Mouse (Mus musculus) erythroblast, embryonic 14.5 days (primary cell): ENCODE data around the gene Hspe1.

Source experiments
- GATA1 ChIP-seq: IDR thresholded peaks from 2 replicates; pipeline ENCODE4 v1.6.1; 2012; ENCODE audit warnings: low read length, inconsistent platforms, mixed read lengths
- TAL1 ChIP-seq: IDR thresholded peaks from 3 replicates; pipeline ENCODE4 v1.6.1; 2012; ENCODE audit warnings: low read length, inconsistent platforms, mixed read lengths

GRCm38 (mm10) chr1:55074757-55075156 lies 13.2 kb upstream of the Hspe1 start:
- TF ChIP-seq GATA1 (no peak), TAL1 (no peak)
